Mouse (Mus musculus) kidney, adult 2 months (tissue): Measurements from ENCODE around the gene Ankrd11. TPM values are rescaled to one million over a fixed set of nuclear protein-coding genes. Genes with fewer than 3 reads are reported as not detected.

Experiments used
- DNase-seq: peaks from one replicate; pipeline ENCODE4 v3.0.0; 2021
- H3K27ac ChIP-seq: fragments of 200-500 bp; 2 replicates; pipeline ENCODE4 v1.5.1; 2012; ENCODE audit warnings: low read depth, low read length, control low read depth, inconsistent platforms; ENCODE audit not compliant: insufficient read depth
- H3K27me3 ChIP-seq: fragments of 200-500 bp; replicated peaks from 2 replicates; pipeline ENCODE4 v1.6.1; 2012; ENCODE audit warnings: mild to moderate bottlenecking, moderate library complexity, low read length, inconsistent platforms; ENCODE audit not compliant: control insufficient read depth, insufficient read depth
- H3K36me3 ChIP-seq: fragments of 200-500 bp; 2 replicates; pipeline ENCODE4 v1.6.1; 2012; ENCODE audit warnings: mild to moderate bottlenecking, moderate library complexity, low read length, inconsistent platforms; ENCODE audit not compliant: control insufficient read depth, insufficient read depth
- H3K4me1 ChIP-seq: fragments of 200-500 bp; 2 replicates; pipeline ENCODE4 v1.6.1; 2011; ENCODE audit warnings: low read length; ENCODE audit not compliant: control insufficient read depth, insufficient read depth
- H3K4me3 ChIP-seq: fragments of 200-500 bp; 2 replicates; pipeline ENCODE4 v1.5.1; 2011; ENCODE audit warnings: mild to moderate bottlenecking, low read depth, low read length, control low read depth; ENCODE audit not compliant: insufficient read depth
- CTCF ChIP-seq: fragments of 200-500 bp; conservative IDR thresholded peaks from 2 replicates; pipeline ENCODE4 v1.5.1; 2011; ENCODE audit warnings: low read depth, mild to moderate bottlenecking, control low read depth, low read length, moderate library complexity, mixed read lengths; ENCODE audit not compliant: insufficient read depth, insufficient read length
- POLR2A ChIP-seq: fragments of 200-500 bp; IDR thresholded peaks from one replicate; pipeline ENCODE4 v1.6.1; 2011; ENCODE audit warnings: low read depth, low read length, control low read depth
- WGBS: fragments of 180-500 bp; shearing (Covaris S2); methylation state at CpG from one replicate; pipeline ENCODE4 v1.1.7; 2018; 5-methylcytosine and 5-hydroxymethylcytosine counted together
- polyA plus RNA-seq: library from polyadenylated mRNA; depleted of rRNA; stranded (reverse); fragments of >200 nt; gene quantifications from 2 replicates; pipeline ENCODE4 v1.2.3, GENCODE M21; 2012

The Ankrd11 gene
- polyA plus RNA-seq, 1 experiment: 32.7 TPM

DNA sequence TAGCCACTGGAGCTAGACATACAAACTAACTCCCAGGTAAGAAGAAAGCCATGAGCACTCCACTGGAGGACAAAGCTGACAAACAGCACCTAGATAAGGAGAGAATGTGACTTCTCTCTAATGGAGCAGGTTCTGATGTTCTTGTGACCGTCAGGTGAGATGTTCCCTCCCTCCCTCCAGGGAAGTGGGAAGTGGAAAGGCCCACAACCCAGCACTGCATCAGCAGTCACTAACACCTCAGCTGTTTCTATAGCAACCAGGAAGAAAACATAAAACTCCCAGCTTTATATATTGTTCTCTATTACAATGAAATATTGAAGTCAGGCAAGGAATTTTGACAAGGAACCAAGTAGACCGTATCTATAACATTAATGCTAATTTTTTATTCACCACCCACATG is 22.0 kb downstream of the Ankrd11 start:
- Histone ChIP-seq H3K4me3 (no peak overlapping the region), H3K27me3 (no peaks in the 10 kb centered on the region), H3K36me3 (no peaks in the 10 kb centered on the region), H3K4me1 (peaks cover 27% of the 10 kb centered on the region), H3K27ac (no peak overlapping the region)
- 46% methylated on average over 2 of the region's 2 CpGs for WGBS
- no peak for DNase-seq
- TF ChIP-seq POLR2A (no peak), CTCF (no peak)

DNA sequence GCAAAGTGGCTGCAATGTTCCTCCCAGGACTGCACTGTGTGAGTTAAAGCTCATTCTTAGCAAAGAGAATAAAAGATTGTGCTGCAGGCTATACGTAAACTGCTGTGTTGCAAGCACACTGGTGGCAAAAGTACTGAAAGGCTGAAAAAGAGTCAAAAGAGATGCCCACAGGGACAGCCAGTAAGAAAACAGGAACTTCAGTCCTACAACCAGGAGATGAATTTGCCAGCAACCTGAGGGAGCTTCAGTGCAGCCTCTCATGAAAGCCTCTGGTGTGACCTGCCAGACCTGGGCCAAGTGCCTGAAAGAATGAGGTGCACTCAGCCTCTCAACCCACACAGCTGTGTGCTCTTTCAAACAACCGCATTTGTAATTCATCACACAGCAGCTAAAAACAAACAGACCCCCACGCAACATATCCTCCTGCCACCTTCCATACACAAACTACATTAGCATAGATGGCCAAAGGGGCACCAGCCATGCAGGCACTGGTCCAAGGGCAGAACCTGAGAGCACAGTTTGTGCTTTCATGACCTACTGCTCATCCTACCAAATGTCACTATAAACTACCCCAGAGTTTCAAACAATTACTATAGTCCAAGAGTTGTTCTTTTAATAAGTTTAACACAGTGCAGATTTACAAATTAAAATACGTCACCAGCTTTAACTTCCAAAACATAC is 23.5 kb downstream of the Ankrd11 start:
- Histone ChIP-seq H3K27me3 (no peaks in the 10 kb centered on the region), H3K27ac (no peak overlapping the region), H3K36me3 (no peaks in the 10 kb centered on the region), H3K4me3 (no peak overlapping the region), H3K4me1 (peaks cover 34% of the 10 kb centered on the region)
- peak; percentile 30 for DNase-seq
- 42% methylated on average over 4 of the region's 4 CpGs for WGBS
- TF ChIP-seq POLR2A: no peak
- no peak for TF ChIP-seq CTCF

DNA sequence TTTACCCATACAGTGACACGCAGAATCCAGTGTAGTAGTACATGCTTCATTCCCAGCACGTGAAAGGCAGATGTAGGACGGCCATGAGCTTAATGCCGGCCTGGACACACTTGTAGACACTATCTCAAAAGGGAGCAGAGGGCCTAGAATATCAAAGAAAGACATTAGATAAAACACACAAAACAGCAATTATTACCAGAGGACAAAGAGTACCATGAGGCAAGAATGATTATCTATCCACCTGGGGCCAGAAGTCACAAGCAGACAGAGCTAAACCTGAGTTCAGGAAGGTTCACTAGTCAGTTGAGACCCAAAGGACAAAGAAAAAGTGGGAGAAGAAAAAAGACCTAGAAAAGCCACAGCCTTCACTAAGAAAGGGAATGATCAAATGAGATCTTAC is 24.9 kb downstream of the Ankrd11 start:
- no peaks in the 10 kb centered on the region for H3K27me3 ChIP-seq
- no peak overlapping the region for H3K4me3 ChIP-seq
- no peaks in the 10 kb centered on the region for H3K36me3 ChIP-seq
- DNase-seq: no peak
- H3K27ac ChIP-seq: no peak overlapping the region
- peaks cover 29% of the 10 kb centered on the region for H3K4me1 ChIP-seq
- WGBS: 97% methylated on average over 4 of the region's 4 CpGs
- TF ChIP-seq CTCF (no peak), POLR2A (no peak)

DNA sequence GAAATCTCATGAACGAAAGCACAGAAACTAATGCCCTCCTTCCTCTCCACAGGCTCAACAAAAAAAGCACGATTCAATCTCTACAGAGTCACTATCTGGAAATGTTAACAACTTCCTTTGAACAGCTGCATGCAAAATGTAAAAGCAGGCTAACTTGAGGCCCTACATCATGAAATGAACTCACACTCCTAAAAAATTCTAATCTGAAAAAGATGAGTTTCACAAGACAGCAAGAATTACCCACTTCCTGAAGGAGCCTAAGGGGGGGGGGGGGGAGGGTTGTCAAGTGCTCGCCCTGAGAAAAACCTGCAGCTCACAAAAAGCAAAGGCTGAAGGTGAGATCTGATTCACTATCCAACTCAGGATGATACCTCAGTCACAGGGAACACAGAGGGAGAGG is 27.0 kb downstream of the Ankrd11 start:
- WGBS: 26% methylated on average over 3 of the region's 3 CpGs
- no peak overlapping the region for H3K27ac ChIP-seq
- TF ChIP-seq POLR2A: no peak
- no peak for TF ChIP-seq CTCF
- H3K4me1 ChIP-seq: peaks cover 27% of the 10 kb centered on the region
- no peak overlapping the region for H3K4me3 ChIP-seq
- no peak for DNase-seq
- no peaks in the 10 kb centered on the region for H3K36me3 ChIP-seq
- H3K27me3 ChIP-seq: no peaks in the 10 kb centered on the region

DNA sequence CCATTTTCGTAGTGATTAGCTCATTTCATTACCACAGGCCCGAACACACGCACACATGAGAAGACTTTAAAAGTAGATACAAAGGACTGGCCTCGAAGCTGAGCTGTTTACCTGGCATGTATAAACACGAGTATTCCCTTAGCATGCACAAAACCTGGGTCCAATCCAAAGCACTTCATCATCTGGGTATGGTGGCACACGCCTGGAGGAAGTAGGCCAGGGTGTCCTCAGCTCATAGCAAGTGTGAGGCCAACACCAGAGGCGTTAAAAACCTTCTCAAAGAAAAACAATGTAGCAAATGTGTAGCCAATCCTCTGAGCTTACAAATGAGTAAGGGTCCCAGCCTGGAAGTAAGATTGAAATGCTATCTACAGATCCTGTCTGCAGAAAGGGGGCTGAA is 27.6 kb downstream of the Ankrd11 start:
- WGBS: 51% methylated on average over 7 of the region's 7 CpGs
- Histone ChIP-seq H3K27me3 (no peaks in the 10 kb centered on the region), H3K36me3 (no peaks in the 10 kb centered on the region), H3K27ac (no peak overlapping the region), H3K4me1 (peaks cover 32% of the 10 kb centered on the region), H3K4me3 (no peak overlapping the region)
- TF ChIP-seq POLR2A (no peak), CTCF (no peak)
- DNase-seq: no peak

DNA sequence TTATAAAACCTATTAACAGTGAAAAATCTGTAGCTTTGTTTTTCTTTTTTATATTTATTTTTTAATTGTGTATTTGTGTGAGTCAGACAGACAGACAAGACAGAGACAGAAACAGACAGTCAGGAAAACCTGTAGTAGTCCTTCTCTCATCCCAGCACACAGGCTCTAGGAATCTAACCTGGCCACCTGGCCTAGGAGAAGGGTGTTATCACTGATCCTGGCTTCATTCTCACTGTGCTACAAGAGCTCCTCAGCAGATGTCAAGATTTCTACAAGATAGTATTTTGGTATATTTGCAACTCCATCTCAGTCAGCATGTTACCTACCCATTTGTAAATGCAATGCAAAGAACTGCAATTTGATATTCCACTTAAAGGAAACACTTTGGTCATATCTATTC is 30.8 kb downstream of the Ankrd11 start:
- H3K27me3 ChIP-seq: no peaks in the 10 kb centered on the region
- H3K4me3 ChIP-seq: no peak overlapping the region
- DNase-seq: no peak
- peaks cover 42% of the 10 kb centered on the region for H3K4me1 ChIP-seq
- H3K36me3 ChIP-seq: no peaks in the 10 kb centered on the region
- H3K27ac ChIP-seq: no peak overlapping the region
- TF ChIP-seq POLR2A: no peak
- TF ChIP-seq CTCF: no peak

DNA sequence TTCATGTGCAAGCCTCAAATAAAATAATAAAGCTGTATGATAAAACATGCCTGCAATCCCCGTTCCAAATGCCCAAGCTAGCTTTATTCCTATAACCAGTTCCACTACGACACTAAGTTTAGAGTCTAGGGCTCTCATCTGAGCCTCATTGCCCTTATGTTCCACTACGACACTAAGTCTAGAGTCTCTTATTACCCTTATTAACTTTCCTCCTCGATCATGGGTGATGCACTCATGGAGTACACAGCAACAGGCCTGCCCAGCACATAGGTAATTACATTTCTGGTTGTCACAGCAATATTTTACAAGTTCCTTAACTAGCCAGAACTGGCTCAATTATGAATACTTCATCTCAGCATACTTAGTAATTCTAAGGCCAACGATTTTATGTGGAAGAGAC is 36.3 kb downstream of the Ankrd11 start:
- Histone ChIP-seq H3K4me3 (no peak overlapping the region), H3K36me3 (no peaks in the 10 kb centered on the region), H3K27ac (no peak overlapping the region), H3K4me1 (peaks cover 51% of the 10 kb centered on the region), H3K27me3 (no peaks in the 10 kb centered on the region)
- DNase-seq: no peak
- no peak for TF ChIP-seq CTCF
- TF ChIP-seq POLR2A: no peak
- 40% methylated on average over 5 of the region's 5 CpGs for WGBS

DNA sequence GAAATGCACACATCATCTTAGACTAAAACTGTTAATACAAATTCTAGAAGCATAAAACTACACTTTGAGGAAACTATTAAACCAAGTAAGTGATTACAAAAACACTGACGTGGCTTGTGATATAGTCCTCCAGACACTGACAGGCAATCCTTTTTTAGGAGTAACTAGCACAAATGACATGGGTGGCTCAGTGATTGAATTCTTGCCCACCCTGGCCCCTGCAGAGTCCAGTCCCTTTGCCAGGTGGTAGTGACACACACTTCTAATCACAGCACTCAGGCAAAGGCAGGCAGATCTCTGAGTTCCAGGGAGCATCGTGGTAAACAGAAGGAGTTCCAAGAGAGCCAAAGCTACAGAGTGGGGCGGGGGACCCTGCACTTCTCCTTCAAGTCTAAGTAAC is 36.7 kb downstream of the Ankrd11 start:
- Histone ChIP-seq H3K36me3 (no peaks in the 10 kb centered on the region), H3K4me1 (peaks cover 46% of the 10 kb centered on the region), H3K27me3 (no peaks in the 10 kb centered on the region), H3K4me3 (no peak overlapping the region), H3K27ac (no peak overlapping the region)
- WGBS: 46% methylated on average over 3 of the region's 3 CpGs
- no peak for DNase-seq
- TF ChIP-seq CTCF: no peak
- TF ChIP-seq POLR2A: no peak
